Mouse (Mus musculus): ENCODE measurements at regions not wholly inside any gene's neighbourhood (a gene's known extent, or its start where the extent isn't known, plus 50 kb on each side); places are given as distances from the start of the nearest gene placed in this dataset.
"Not testable (repeated sequence)": the region's sequence is repeated elsewhere in the genome, so short reads cannot be mapped to it uniquely, and the experiment has no call there.

DNA sequence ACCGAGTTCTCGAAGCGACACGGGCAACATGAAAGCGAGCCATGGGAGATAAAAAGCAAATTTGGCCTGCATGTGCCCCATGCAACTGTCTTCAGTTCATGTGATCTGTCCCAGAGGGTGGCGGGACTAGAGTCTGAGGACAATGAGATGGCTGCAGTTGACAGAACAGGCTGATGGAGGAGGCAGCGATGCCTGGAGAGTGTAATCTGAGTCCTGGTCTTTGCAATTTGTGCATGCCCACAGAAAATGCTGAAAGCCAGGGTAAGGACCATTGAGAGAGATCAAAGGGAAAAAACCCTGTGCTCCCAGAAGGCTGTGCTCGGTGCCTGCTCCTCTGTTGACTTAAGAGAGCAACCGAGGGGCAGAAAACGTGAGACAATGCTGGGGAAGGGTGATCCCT lies 624.8 kb upstream of the BB014433 start:
- no peak for DNase-seq

GRCm38 (mm10) chr8:15670298-15670697 lies 624.4 kb upstream of the BB014433 start:
- DNase-seq, result no peak

DNA sequence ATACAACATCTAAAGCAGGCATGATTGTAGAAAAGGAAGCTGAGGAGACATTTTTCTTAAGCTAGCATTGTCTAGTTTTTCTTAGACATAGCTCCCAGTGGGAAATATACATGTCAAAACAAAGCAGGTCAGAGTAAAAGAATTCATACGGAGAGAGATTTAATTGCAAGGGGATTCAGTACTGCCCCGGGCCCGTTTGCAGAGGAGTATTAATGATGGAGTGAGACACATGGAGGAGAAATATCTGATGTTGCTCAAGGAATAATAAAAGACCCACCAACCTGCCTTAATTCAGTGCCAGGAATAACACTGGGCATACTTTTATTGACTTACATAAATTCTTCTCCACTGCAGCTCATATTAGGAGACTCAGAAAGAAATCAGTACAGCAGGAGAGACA lies 623.6 kb upstream of the BB014433 start:
- no peak for DNase-seq

- DNase-seq, result no peak
Observed at GRCm38 (mm10) chr8:15660602-15661001, 614.7 kb upstream of the BB014433 start.

- DNase-seq, result no peak
Observed at GRCm38 (mm10) chr8:15634769-15635366, 589.0 kb upstream of the BB014433 start.

GRCm38 (mm10) chr8:15628584-15628983 lies 582.7 kb upstream of the BB014433 start:
- no peak for DNase-seq

GRCm38 (mm10) chr8:15623602-15624392 lies 577.9 kb upstream of the BB014433 start:
- not testable (repeated sequence) for DNase-seq

- DNase-seq, result no peak
Observed at GRCm38 (mm10) chr8:15610217-15610616, 564.3 kb upstream of the BB014433 start.

GRCm38 (mm10) chr8:15607598-15608215 lies 561.8 kb upstream of the BB014433 start:
- DNase-seq, result no peak

DNA sequence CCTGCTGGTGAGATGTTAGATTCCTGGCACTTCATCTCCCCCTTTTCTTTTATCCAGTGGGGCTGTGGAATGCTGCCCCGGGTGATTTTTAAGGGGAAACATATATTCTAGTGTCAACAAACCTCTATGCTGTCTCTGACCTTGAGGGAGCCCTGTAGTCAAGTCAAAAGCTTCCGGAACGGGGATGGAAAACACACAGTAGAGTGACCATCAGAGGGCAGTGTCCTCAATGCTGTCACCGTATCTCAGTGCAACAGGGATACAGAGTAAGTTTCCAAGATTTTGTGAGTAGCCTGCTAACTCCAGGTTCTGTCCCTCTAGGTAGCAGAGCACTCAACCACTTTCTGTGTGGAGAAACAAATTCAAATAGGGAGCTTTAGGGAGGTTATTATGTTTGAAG lies 555.7 kb upstream of the BB014433 start:
- no peak for DNase-seq

- DNase-seq, result no peak
Observed at GRCm38 (mm10) chr8:15593106-15593505, 547.2 kb upstream of the BB014433 start.

DNA sequence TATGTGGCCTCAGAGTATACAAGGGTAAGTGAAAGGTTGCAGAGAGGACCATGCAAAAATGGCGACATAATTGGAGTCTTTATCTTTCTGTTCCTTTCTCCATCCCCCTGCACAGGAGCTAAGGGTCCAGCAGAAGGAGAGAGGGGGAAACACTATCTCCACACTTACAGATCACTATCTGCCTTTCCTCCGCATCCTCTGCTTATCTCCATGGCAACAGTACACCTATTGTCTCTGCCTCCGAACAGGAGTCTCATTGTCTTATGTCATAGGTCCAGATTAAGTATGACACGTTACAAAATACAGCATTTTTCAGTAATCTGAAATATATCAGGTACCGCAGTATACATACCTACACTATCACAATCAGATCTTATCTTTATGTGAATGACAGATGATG lies 537.9 kb upstream of the BB014433 start:
- DNase-seq, result no peak

GRCm38 (mm10) chr8:15570091-15570490 lies 524.2 kb upstream of the BB014433 start:
- no peak for DNase-seq

DNA sequence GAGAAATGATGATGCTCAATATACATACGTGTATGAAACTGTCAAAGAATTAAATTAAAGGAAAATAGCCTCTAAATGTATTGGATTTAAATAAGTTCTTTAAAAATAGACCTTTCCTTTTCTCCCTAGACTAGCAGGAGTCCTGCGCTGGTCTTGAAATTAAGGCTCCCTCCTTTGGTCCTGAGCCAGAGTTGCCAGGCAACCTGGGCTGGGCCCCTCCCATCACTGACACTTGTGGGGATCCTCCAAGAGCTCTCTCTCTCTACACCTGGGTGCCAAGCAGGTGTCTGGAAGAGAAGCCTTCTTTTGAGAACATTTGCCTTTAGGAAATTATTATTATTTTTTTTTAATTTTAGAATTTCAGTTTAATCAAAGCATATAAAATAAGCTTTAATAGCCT lies 521.9 kb upstream of the BB014433 start:
- DNase-seq, result no peak

DNA sequence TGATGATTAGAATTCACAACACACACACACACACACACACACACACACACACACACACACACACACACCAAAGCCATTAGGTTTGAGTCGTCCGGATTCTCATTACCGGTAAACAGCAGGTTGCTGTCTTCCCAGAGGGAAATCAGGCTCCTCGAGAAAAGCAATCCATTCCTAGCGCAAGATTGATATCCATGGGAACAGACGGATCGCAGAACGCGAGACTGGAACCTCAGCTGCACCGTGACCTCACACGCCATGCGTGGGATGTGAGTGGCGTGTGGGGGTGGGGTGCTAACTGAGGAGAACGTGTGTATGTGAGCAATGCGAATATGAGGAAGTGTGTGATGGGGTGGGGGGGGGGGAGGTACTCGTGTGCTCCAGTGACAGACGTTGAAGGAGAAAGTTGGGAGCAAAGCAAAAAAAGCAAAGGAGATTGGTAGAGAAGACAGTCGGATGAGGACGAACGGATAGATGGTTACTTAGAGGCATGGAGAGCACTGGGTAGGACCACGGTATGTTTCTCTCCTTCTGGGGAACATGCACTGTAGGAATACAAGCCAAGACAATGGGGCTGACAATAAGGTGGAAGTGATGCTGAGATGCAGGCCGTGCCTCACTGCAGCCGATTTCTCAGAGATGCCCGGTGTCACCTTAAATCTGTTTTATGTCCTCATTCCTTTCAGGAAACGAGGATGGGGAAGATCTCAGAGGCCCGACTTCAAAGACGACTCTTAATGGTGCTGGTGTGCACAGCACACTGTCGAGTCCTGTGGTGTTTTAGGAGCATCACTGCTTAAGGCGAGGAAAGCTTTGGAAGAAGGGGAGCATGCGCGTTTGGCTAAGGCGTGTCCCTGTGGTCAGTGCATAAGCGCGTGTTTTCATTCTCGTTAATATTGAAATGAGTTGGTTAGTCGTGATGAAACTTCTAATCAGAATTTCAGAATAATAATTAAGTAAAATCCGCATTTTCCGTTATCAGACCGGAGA lies 516.7 kb upstream of the BB014433 start:
- DNase-seq, result no peak

- DNase-seq, result no peak
Observed at GRCm38 (mm10) chr8:15532027-15532426, 486.1 kb upstream of the BB014433 start.

- DNase-seq, result no peak
Observed at GRCm38 (mm10) chr8:15525461-15525860, 479.6 kb upstream of the BB014433 start.

DNA sequence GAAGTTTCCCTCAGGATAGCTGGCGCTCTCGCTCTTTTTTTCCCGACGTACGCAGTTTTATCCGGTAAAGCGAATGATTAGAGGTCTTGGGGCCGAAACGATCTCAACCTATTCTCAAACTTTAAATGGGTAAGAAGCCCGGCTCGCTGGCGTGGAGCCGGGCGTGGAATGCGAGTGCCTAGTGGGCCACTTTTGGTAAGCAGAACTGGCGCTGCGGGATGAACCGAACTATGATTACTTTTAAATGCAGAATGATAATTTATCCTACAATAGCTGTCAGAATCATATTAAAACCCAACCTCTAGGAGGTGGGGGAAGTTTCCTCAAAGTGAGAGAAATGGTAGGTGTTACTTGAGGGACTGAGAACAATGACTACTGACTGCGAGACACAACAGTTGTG lies 474.0 kb upstream of the BB014433 start:
- peak; percentile 72 for DNase-seq

DNA sequence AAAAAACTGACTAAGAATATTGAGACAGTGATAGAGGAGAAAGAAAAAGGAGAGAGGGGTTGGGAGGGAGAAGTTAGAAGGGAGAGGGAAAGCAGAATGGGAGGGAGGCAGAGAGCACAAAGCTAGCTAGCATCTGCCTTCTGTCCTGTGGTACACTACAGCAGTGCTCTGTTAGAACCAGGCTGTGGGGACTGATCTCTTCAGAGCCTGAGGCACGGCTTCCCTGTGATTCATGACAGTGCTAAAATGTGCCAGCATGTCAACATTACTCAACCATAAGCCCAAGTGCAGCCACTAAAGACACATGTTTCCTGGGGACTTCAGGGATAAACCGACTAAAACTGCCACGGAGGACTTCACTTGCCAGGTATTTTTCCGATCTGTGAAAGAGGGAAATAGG lies 455.1 kb upstream of the BB014433 start:
- no peak for DNase-seq

- no peak for DNase-seq
Observed at GRCm38 (mm10) chr8:15497566-15497965, 451.7 kb upstream of the BB014433 start.

- no peak for DNase-seq
Observed at GRCm38 (mm10) chr8:15496248-15496647, 450.4 kb upstream of the BB014433 start.

- no peak for DNase-seq
Observed at GRCm38 (mm10) chr8:15490774-15491173, 444.9 kb upstream of the BB014433 start.

GRCm38 (mm10) chr8:15487579-15487978 lies 441.7 kb upstream of the BB014433 start:
- DNase-seq, result no peak
